Mouse (Mus musculus): ENCODE data around the gene Bbs1. TPM values are rescaled to one million over a fixed set of nuclear protein-coding genes. Genes with fewer than 3 reads are reported as not detected.
"Not testable (repeated sequence)": the region's sequence is repeated elsewhere in the genome, so short reads cannot be mapped to it uniquely, and the experiment has no call there.

Bbs1 gene
- polyA plus RNA-seq, 1 experiment: 4.0 TPM

- H3K4me3 ChIP-seq (ENCODE audit: insufficient read depth, low read length): no peak overlapping the region
- H3K27ac ChIP-seq (ENCODE audit: insufficient read depth, low read length): no peak overlapping the region
- TF ChIP-seq POLR2A (IDR thresholded peaks at IDR 0.05; ENCODE audit: low read depth, low read length): no peak
- H3K4me1 ChIP-seq (ENCODE audit: control insufficient read depth, insufficient read depth, low read length): no peaks in the 10 kb centered on the region
These were observed 16.6 kb downstream of the Bbs1 start for GRCm38 (mm10) chr19:4889791-4890190.

DNA sequence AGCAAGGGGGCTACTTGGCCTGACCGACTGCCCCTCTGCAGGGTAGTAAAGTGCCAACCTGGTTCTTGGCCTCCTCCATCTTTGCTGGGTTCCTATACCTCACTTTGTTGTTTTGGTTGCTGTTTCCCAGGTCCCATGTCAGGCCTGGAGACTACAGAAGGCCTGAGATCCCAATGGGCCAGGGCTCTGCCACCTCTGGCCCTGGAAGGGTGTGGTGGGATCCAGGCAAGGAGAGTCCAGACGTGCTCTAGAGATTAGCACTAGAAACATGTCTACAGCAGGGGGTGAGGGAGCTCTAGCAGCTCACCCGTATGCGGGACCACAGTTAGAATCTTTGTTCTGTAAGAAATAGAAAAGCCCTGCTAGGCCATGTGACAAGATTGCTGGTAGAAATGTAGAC lies 22.5 kb downstream of the Bbs1 start:
- TF ChIP-seq POLR2A (IDR thresholded peaks at IDR 0.05; ENCODE audit: low read depth, low read length) (no peak), CTCF (IDR thresholded peaks at IDR 0.05; ENCODE audit: borderline replicate concordance, insufficient read depth, low read length) (no peak)
- no peak overlapping the region for H3K27ac ChIP-seq (ENCODE audit: insufficient read depth, low read length)
- no peaks in the 10 kb centered on the region for H3K4me1 ChIP-seq (ENCODE audit: control insufficient read depth, insufficient read depth, low read length)
- H3K4me3 ChIP-seq (ENCODE audit: insufficient read depth, low read length): no peak overlapping the region

GRCm38 (mm10) chr19:4879324-4879703 lies 27.1 kb downstream of the Bbs1 start:
- Histone ChIP-seq H3K4me3 (ENCODE audit: insufficient read depth, low read length) (peak overlapping the region; percentile 98), H3K27ac (ENCODE audit: insufficient read depth, low read length) (no peak overlapping the region), H3K4me1 (ENCODE audit: control insufficient read depth, insufficient read depth, low read length) (no peaks in the 10 kb centered on the region)
- TF ChIP-seq POLR2A (IDR thresholded peaks at IDR 0.05; ENCODE audit: low read depth, low read length) (no peak), CTCF (IDR thresholded peaks at IDR 0.05; ENCODE audit: borderline replicate concordance, insufficient read depth, low read length) (no peak)

DNA sequence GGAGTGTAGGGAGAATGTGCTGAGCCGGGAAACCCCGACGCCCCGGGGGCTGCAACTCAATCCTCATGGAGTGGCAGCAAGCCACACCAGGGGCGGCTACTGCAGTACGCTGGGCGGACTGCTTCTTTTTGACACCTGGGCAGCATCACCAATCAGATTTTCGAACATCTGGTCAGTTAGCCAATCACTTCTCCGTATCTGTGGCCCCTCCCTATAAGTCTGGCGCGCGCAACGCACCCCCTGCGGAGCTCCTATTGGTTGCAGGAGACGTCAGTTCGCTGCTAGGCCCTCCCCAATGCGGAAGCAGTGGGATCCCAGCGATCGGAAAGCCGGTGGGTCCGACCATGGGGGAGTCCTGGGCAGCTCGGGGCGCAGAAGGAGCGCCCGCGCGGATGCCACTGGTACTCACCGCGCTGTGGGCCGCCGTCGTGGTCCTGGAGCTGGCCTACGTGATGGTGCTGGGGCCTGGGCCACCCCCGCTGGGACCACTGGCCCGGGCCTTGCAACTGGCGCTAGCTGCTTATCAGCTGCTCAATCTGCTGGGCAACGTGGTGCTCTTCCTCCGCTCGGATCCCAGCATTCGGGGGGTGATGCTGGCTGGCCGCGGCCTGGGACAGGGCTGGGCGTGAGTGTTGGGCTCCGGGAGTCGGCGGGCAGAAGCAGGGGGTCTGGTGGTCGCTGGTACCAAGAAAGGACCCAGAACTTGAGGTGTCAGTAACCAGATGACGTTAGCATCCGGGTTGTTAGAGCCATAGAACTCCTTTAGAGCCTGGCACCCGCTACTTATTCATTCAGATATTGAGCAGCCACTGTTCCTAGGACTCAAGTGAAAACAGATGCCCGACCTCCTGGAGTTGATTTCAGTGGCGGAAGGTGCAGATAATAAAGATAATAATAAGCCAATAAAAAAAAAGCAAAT lies 27.8 kb downstream of the Bbs1 start, which contains the start of gene Zdhhc24:
TSS of gene Zdhhc24 (plus strand) at position 264 of the 919 bp plus-strand sequence.
- H3K27ac ChIP-seq (ENCODE audit: insufficient read depth, low read length): peak within 1 kb of the TSS; percentile 54
- H3K4me1 ChIP-seq (ENCODE audit: control insufficient read depth, insufficient read depth, low read length): no peaks in the 10 kb centered on the region
- H3K4me3 ChIP-seq (ENCODE audit: insufficient read depth, low read length): peak within 1 kb of the TSS; percentile 98
- TF ChIP-seq CTCF (IDR thresholded peaks at IDR 0.05; ENCODE audit: borderline replicate concordance, insufficient read depth, low read length): no peak
- TF ChIP-seq POLR2A (IDR thresholded peaks at IDR 0.05; ENCODE audit: low read depth, low read length): peak; percentile 64

- TF ChIP-seq CTCF (IDR thresholded peaks at IDR 0.05; ENCODE audit: borderline replicate concordance, insufficient read depth, low read length) (no peak), POLR2A (IDR thresholded peaks at IDR 0.05; ENCODE audit: low read depth, low read length) (0 out of 2 replicates have a peak, but pooled peaks have one; percentile 51)
These were observed 28.6 kb downstream of the Bbs1 start, which contains the start of gene Actn3 for GRCm38 (mm10) chr19:4877785-4878184. TSS of gene Actn3 (minus strand) at chr19:4877909.

DNA sequence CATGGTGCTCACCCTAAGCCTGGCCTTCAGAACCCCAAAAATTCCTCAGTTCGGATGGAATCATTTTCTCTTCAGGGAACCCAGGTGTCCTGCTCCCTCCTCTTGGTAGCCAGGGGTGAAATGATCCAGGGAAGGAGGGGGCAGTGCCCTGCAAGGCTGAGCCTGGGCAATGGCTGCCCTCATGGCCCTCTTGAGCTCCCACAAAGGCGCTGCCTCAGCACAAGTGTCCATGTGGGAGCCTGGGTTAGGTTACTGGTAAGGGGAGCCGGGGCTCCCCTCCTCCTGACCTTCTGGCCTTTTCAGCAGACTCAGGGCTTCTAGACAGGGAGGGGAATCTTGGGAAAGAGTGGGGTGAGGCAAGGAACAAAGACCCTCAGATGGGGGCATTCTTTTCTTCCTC lies 29.7 kb downstream of the Bbs1 start:
- Histone ChIP-seq H3K4me3 (ENCODE audit: insufficient read depth, low read length) (no peak overlapping the region), H3K4me1 (ENCODE audit: control insufficient read depth, insufficient read depth, low read length) (no peaks in the 10 kb centered on the region), H3K27ac (ENCODE audit: insufficient read depth, low read length) (no peak overlapping the region)
- TF ChIP-seq POLR2A (IDR thresholded peaks at IDR 0.05; ENCODE audit: low read depth, low read length): no peak
- no peak for TF ChIP-seq CTCF (IDR thresholded peaks at IDR 0.05; ENCODE audit: borderline replicate concordance, insufficient read depth, low read length)

More at GRCm38 (mm10) chr19:4877785-4878184, 28.6 kb downstream of the Bbs1 start, which contains the start of gene Actn3:
- Histone ChIP-seq H3K4me1 (ENCODE audit: control insufficient read depth, insufficient read depth, low read length) (no peaks in the 10 kb centered on the region), H3K27ac (ENCODE audit: insufficient read depth, low read length) (peak within 1 kb of the TSS; percentile 54), H3K4me3 (ENCODE audit: insufficient read depth, low read length) (peak within 1 kb of the TSS; percentile 98)

DNA sequence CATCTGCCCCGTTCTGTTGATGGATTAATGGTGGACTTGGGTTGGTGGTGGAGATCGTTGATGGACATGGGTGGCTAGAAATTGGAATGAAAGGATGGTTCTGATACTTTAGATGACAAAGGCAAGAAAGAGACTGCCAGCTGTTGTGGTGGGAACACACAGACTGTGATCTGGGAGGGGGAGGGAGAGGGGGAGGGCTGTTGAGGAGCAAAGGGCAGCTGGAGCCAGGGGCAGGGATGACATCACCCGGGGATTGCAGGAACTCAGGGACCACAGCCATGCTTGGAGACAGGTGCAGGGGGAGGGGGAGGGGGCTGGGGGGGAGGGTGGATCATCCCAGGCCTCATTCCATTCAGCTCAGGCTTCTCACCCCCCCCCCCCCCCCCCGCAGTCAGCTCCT lies 30.2 kb downstream of the Bbs1 start:
- Histone ChIP-seq H3K4me1 (ENCODE audit: control insufficient read depth, insufficient read depth, low read length) (no peaks in the 10 kb centered on the region), H3K27ac (ENCODE audit: insufficient read depth, low read length) (no peak overlapping the region), H3K4me3 (ENCODE audit: insufficient read depth, low read length) (no peak overlapping the region)
- TF ChIP-seq CTCF (IDR thresholded peaks at IDR 0.05; ENCODE audit: borderline replicate concordance, insufficient read depth, low read length) (no peak), POLR2A (IDR thresholded peaks at IDR 0.05; ENCODE audit: low read depth, low read length) (no peak)

DNA sequence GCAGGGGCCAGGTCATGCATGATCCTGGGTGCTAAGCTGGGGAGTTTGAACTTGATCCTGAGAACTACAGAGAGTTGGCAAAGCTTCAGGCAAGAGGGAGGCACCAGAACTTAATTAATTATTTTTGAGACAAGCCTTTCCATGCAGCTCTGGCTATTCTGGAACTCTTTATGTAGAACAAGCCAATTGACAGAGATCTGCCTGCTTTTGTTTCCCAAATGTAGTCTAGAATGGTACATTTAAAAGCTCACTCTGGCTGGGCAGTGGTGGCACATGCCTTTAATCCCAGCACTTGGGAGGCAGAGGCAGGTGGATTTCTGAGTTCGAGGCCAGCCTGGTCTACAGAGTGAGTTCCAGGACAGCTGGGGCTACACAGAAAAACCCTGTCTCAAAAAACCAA lies 31.8 kb downstream of the Bbs1 start:
- not testable (repeated sequence) for H3K4me1 ChIP-seq (ENCODE audit: control insufficient read depth, insufficient read depth, low read length); H3K27ac ChIP-seq (ENCODE audit: insufficient read depth, low read length); H3K4me3 ChIP-seq (ENCODE audit: insufficient read depth, low read length)

- H3K4me3 ChIP-seq (ENCODE audit: insufficient read depth, low read length): no peak overlapping the region
- no peak for TF ChIP-seq POLR2A (IDR thresholded peaks at IDR 0.05; ENCODE audit: low read depth, low read length)
- no peak for TF ChIP-seq CTCF (IDR thresholded peaks at IDR 0.05; ENCODE audit: borderline replicate concordance, insufficient read depth, low read length)
These were observed 41.3 kb downstream of the Bbs1 start for GRCm38 (mm10) chr19:4865147-4865546.

DNA sequence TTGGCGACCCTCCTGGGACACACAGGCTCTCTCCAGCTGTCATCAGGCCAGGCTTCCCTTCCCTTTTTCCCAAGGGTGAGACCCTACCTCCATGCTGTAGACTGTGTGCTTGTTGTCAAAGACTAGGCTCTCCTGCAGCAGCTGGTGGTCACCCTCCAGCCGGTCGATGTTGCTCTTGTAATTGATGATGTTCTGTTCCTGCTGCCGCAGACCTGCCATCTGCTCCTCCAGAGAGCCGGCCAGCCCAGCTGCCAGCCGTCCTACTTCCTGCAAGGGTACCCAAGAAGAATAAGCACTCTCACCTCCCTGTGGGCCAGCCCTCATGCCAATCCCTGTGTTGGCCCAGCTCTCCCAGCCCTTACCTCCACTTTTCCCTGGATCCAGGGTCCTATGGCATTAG lies 43.4 kb downstream of the Bbs1 start:
- Histone ChIP-seq H3K4me3 (ENCODE audit: insufficient read depth, low read length) (no peak overlapping the region), H3K4me1 (ENCODE audit: control insufficient read depth, insufficient read depth, low read length) (no peaks in the 10 kb centered on the region), H3K27ac (ENCODE audit: insufficient read depth, low read length) (no peak overlapping the region)
- TF ChIP-seq POLR2A (IDR thresholded peaks at IDR 0.05; ENCODE audit: low read depth, low read length) (no peak), CTCF (IDR thresholded peaks at IDR 0.05; ENCODE audit: borderline replicate concordance, insufficient read depth, low read length) (no peak)

More at GRCm38 (mm10) chr19:4865147-4865546, 41.3 kb downstream of the Bbs1 start:
- no peak overlapping the region for H3K27ac ChIP-seq (ENCODE audit: insufficient read depth, low read length)
- H3K4me1 ChIP-seq (ENCODE audit: control insufficient read depth, insufficient read depth, low read length): no peaks in the 10 kb centered on the region
